Mouse (Mus musculus) fat pad, adult 2 months (tissue): ENCODE measurements around the gene Plk3.
"Not testable (repeated sequence)": the region's sequence is repeated elsewhere in the genome, so short reads cannot be mapped to it uniquely, and the experiment has no call there.

Experiments used
- DNase-seq: peaks from one replicate; pipeline ENCODE4 v3.0.0-alpha.2; 2011; ENCODE audit warnings: low read depth, low spot score; ENCODE audit errors: extremely low read depth

The Plk3 gene

DNA sequence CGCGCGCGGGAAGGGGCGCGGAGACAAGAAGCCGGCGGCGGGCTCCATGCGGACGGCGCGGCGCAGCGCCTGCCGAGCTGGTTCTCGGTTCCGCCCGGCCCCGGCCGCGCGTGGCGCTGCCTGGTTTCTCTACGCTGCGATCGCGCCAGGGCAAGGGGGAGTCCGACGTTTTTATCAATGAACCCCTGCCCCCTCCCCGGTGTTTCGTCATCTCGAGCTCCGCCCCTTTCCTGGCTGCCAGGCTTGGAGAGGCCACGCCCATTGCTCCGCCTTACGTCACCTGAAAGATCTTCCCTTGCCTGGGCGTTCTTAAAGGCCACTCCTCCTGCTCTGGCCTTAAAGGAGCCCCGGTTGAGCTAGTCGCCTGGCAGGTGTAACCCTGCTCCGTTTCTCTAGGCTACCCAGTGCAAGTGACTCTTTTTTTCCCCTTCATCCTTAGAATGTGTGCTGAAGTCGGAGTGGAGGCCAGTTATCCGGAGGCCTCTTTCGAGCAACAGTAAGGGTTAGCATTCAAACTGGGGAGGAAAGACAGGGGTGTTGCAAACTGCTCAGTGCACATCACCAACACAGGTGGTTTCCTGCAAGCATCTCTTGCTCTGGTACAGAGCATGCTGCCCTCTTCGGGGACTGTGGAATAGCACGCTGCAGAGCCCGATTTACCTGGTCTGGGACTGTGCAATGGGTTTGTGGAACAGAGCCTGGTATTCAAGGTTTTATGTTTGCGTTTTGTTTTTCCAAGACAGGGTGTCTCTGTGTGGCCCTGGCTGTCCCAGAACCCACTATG is at the start of gene Plk3:
TSS of gene Plk3 (minus strand) at position 147 of the 784 bp plus-strand sequence.
- DNase-seq = no peak

DNA sequence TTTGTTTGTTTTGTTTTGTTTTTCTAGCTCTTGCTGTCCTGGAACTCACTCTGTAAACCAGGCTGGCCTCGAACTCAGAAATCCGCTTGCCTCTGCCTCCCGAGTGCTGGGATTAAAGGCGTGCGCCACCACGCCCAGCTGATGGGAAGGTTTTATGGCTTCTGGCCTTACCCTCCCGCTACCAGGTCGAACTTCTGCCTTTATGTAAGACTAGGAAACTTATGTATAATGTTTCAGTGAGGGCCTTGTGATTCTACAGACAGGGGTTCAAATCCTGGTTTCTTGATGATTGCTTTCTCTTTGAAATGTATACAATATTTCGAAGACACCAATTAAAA is 49.0 kb upstream of the Plk3 start:
- not testable (repeated sequence) for DNase-seq

DNA sequence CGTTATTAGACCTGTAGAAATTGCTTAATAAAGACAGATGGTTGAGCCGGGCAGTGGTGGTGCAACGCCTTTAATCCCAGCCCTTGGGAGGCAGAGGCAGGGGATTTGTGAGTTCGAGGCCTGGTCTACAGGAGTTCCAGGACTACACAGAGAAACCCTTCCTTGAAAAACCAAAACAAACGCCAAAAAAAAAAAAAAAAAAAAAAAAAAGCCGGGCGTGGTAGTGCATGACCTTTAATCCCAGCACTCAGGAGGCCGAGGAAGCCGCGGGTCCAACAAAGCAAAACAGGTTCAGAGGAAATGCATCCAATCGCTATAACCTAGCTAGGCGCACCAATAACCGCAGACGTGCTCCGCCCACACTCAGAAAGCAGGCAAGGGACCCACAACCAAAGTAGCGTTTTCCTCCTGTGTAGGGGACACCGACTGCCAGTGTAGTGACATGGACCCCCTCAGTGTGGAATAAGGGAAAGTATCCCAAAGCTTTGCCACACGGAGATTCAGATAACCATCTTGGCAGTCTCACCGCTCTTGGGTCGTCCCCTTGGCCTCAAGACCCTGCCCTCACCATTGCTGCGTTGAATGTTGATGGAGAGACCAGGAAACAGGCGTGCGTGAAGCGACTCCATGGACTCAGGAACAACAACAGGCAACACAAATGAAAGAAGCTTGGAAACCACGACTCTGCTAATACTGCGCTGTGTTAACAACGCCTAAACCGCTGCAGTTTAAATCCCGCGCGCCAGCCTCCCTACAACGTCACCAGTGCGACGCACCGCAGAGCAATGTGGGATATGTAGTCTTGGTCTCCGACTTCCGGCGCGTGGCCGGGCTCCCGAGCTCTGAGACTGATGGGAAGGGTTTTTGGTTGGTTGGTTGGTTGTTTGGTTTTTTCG is 48.3 kb upstream of the Plk3 start, which contains the start of gene Kif2c:
TSS of gene Kif2c (minus strand) at position 777 of the 896 bp plus-strand sequence.
- no peak for DNase-seq

DNA sequence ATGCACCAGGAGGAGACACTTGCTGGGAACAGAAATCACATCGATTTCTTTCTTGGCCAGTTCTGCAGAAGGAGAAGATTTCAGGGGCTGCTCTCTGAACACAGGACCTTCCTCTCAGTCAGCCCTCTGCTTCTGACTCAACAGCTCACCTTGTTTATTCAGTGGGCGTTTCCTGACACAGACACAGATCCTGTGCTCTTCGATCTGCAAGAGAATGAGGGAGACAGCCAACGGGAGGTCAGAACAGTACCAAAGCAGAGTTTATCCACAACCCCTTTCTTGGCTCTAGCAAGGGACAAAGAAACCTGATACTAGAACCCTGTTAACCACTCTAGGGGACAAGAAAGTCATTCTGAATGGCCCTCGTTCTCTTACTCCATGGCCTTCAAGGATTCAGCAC is 36.2 kb upstream of the Plk3 start:
- no peak for DNase-seq

DNA sequence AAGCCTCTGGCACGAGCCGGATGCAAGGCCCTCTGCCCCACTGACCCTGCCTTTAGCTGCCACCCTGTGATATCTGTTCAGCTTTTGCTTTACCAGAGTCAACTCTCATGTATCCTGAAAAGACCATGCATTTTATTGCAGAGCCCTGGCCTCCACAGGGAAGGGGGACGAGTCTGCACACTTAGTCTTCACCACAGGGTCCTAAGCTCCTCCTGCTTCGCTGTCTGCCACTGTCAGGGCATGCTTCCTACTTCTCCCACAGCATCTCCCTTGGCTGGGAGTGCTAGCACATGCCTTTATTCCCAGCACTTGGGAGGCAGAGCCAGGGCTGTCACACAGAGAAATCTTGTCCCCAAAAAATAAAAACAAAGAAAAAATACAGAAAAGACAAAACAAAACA is 27.4 kb upstream of the Plk3 start:
- DNase-seq = no peak

DNA sequence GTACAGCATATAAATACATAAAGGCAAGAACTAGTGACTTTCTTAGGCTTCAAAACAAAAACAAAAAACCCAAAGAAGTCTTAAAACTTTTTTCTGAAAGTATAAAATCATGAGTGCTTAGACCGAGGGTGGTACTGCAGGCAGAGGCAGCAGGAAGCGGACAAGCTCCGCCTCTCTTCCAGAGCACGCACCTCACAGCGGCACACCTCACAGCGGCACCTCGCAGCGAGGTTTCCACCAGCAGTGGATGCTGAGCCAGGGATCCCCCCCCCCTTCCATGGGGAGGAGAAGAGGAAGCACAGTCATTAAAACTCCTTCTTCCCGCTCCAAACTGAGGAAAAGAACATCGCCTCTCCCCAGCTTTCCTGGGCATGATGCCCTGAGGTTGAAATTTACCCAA is 25.9 kb upstream of the Plk3 start:
- DNase-seq = no peak

DNA sequence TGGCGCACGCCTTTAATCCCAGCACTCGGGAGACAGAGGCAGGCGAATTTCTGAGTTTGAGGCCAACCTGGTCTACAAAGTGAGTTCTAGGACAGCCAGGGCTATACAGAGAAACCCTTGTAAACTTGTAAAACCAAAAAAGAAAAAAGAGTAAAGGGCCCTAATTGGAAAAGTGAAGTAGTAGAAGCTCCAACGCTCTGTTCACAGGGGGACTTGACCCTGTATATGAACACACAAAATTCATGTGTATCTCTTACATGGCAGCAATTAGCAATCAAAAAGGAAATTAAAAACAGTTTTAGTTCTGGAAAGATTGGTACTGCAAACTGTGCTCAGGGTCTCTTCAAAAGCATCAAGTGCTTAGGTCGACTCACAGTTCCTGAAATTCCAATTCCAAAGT is 22.6 kb upstream of the Plk3 start:
- DNase-seq = no peak

DNA sequence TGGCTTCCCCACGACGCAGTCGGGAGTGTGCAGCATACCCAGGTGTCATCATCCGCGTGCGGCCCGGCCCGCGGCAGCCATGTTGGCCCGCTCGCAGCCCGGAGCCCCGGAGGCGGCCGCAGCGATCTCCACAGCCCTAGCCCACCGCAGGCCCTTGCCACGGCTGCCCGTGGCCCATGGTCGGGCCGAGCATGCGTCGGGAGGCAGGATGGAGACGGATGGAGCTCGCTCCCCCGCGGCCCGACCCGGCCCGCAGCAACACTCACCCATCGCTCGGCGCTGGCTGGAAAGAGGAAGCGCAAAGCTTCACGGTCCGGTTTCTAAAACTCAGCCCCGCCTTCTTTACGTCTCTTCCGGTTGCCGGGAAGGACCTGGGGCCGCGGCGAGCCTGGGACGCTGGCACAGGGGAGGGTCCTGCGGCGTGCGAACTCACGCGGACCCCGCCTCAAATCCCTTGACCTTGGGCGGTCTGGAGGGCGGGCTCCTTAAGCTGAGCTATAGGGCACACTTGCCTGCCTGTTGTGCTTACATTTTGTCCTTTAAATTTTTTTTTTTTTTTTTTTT is 22.1 kb upstream of the Plk3 start, which contains the start of gene Rps8:
TSS of gene Rps8 (minus strand) at position 452 of the 564 bp plus-strand sequence.
- DNase-seq = no peak

DNA sequence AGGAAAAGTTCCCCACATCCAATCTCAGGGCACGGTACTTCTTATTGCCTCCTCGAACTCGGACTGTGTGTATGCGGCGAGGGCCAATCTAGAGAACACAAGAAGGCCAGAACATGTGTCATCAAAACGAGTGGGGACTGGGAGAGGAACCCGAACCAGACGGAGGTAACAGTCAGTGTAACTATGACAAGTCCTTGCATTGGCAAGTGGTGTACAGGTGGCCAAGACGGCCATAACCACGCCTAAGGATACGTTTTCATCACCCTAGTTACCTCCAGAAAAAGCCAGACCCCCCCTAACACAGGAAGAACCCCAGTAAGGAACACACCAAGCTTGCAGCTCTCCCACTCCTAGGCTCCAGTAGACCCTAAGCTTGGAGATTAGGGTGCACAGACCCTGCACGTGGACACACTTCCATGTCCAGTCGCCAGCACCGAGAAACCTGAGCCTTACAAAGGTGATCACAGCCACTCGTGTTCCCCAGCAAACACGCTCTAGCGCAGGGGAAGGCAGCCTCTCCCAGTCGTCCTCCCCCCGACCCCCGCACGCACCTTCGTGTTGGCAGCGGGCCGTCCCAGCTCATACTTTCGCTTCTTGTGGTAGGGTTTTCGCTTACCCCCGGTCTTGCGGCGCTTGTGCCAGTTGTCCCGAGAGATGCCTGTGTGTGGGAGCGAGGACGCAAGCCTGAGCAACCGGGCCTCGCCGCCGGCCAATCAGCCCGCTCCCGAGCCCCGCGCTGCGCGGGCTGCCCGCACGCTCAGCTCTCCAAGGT is 21.4 kb upstream of the Plk3 start:
- no peak for DNase-seq

DNA sequence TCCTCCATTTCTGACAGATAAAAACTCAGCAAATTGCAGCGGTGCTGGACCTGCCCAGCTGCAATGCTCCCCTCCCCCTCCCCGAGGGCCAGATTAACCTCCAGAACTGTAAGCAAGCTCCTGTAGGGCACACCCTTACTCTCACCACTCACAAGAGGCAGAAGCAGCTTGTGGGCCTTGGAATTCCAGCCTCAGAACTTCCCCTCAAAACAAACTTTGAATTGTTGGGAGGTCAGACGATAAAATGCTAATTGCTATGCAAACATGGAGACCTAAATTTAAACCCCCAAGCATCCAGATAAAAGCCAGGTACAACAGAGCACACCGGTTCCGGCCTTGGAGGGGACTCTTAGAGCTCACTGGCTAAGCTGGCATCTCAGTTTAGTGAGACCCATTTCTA is 19.0 kb upstream of the Plk3 start:
- no peak for DNase-seq

DNA sequence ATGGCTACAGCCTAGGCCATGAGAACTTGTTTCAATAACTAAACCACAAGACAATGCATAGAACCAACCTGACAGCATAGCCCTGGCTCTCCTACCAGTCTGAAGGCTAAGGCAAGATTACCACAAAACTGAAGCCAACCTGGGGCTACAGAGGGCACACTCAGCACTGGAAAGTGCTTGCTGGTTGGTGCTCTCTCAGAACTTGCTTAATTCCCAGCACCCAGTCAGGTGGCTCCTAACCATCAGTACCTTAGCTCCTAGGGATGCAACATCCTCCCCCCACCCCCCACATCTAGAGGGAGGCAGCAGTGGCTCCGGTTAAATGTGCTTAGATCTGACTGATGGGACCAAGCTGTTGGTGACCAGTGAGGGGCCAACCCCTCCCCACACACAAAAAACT is 17.7 kb upstream of the Plk3 start:
- DNase-seq = no peak

DNA sequence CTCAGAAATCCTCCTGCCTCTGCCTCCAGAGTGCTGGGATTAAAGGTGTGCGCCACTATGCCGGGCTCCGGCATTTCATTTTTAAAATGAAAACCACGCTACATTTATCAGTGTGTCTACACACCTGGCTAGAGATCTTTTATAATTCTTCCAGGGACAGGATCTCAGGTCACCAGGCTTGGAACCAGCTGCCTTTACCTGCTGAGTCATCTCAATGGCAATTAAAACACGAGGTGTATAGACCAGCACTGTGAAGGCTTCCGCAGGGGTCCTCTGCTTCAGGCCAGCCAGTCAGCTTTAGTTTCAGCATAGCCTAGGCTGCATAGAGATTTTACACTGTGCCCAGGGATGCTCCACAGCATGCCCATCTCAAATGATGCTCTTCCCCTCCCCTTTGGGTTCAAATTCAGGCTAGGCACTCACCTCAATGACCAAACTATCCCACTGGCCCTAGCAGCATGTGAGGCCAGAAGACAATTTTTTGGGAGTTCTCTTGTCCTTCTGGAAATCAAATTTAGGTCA is 16.5 kb upstream of the Plk3 start:
- DNase-seq = no peak

DNA sequence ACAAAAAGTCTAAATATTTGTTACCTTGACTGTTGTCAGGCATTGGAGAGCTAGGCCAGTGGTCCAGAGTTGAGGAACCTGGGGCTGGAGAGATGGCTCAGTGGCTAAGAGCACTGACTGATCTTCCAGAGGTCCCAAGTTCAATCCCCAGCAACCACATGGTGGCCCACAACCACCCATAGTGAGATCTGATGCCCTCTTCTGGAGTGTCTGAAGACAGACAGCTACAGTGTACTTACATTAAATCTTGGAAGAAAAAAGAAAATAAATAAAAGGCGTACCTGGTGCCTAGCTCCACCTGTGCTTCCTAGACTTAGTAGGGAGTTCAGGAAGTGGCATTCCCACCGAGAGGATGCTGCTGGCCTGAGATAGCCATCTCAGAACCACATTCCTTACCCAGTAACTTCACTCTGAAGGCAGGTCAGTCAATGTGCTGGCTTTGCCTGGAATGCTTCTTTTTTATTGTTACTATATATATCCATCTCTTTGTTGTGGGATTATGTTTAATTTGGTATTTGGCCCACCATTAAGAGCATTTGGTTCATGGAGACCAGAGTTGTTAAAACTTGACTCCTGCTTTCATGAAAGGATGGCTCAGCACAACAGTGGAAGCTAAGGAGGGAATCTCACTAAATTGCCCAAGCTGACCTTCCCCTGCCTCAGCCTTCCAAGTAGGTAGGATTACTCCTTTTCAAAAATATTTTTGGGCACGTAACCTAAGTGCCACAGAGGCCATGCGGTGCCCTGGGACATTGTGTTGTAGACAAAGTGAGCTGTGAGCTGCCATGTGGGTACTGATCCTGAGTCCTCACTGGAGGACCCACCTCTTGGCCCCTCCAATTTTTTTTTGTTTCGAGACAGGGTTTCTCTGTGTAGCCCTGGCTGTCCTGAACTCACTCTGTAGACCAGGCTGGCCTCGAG is 15.8 kb upstream of the Plk3 start:
- DNase-seq = no peak

DNA sequence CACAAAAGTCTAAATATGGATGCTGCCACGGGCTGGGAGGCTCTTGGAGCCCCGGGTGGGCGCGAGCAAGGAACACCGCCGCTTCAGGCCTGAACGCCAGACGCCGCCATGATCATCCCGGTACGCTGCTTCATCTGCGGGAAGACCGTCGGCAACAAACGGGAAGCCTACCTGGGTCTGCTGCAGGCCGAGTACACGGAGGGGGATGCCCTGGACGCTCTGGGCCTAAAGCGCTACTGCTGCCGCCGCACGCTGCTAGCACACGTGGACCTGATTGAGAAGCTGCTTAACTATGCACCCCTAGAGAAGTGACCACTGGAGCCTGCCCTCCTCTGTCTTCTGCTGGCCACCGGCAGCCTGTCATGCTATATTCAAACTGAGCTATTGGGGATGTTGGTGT is 15.1 kb upstream of the Plk3 start:
- no peak for DNase-seq

DNA sequence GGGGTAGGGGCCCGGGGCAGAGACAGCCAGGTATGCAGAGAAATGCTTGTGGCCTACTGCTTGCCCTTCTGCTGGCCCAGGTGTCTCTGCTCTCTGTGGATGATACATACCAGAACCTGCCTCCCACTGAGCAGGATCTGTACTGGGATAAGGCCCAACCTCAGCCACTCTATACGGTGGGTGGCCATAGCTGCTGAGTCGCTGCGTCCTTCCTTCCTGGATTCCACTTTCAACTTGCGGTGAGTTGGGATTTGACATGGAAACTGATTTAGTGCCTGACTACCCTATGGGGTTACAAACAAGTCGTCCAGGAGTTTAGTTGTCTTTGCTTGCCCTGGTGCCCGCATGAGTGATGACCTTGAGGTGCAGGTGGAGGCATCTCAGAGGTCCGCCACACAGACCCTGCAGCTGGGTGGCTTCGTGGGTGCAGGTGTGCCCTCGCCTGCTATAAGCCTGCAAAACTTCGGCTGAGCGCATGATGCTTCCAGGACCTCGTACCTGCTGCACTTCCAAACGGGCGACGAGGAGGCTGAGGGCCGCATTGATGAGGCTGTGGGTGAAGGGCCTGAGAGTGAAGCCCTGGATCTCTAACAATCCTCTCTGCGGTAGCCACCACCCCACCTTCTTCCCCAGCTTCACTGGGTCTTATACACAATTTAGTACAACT is 14.4 kb upstream of the Plk3 start:
- DNase-seq = no peak

DNA sequence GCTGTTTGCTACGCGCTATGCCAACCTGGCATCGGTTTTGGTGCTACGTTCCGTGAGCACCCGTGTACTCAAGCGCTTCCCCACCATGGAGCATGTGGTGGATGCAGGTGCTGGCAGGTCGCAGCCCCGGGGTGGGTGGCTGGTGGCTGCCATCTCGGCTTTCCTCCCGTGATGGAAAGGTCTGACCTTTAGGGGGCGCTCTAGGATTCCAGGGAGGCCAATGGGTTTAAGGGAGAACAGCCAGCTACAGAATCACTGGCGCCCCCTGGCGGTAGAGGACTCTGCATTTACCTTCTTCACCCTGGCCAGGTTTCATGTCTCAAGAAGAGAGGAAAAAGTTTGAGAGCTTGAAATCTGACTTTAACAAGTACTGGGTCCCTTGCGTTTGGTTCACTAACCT is 12.4 kb upstream of the Plk3 start:
- no peak for DNase-seq

DNA sequence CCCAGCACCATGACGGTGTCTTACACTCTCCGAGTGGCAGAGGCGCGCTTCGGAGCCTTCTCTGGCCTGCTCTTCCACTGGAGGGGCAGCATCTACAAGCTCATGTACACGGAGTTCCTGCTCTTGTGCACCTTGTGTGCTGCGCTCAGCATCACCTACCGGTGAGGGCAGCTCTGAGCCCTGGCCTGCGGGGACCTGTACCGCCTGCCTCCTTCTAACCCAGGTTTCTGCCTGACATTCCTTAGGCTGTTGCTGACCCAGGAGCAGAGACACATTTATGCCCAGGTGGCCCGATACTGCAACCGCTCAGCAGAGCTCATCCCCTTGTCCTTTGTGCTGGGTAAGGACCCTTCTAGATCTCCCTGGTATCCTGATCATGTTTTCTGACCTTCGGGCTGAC is 11.5 kb upstream of the Plk3 start:
- no peak for DNase-seq

DNA sequence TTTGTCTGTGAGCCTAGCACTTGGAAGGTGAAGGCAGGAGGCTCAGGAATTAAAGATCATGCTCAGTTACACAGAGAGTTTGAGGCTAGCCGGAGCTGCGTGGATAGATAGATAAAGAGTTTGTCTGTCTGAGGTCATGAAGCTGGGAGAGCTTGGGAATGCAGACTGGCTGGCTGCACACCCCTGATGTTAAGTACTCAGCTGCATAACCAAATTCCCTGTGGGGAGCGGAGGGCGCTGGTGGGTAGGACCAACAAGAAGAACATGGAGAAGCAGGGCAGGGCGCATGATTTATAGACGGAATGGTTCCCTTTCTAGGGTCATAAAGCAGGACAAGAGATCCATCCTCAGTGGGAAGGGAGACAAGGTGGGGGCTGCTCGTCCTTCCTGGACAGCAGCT is 9.3 kb upstream of the Plk3 start:
- DNase-seq = no peak

DNA sequence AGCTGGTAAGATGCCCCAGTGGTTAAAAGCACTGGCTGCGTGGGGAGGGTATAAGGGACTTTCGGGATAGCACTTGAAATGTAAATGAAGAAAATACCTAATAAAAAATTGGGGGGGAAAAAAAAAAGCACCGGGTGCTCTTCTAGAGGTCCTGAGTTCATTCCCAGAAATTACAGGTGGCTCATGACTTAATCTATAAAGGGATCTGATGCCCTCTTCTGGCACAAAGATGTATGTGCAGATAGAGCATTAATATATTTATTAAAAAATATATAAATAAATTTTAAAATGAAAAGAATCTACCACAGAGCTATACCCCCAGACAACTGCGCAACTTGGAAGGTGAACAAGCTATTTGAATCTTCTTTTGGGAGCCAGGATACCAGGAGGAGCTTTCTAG is 6.8 kb upstream of the Plk3 start:
- no peak for DNase-seq
